26 mouse cellular contexts compared by ENCODE assay signal in the genomic region with DNA sequence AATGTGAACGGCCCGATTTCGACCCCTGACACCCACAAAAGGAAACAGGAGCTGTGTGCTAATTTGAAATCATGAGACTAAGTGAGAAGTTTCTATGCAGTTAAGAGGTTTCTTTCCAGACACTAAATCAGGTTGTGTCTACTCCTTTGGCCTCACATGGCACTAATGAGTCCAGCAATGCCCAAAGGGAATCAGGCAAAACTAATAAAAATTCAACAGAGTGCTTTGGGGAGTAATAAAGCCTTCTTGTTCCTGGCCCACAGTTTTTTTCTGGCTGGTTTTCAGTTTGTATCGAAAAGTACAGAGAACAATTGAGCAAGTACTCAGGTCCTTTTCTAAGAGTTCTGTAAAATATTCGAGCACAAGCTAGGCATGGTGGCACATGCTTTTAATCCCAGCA. TPM values are rescaled to one million over a fixed set of nuclear protein-coding genes. Genes with fewer than 3 reads are reported as not detected.
DNase-seq lines count a peak whose midpoint lies in the region; ATAC-seq lines count a peak whose summit lies in the region.
"Had no signal": no experiment of that assay in that cellular context is flagged by ENCODE, and none has a peak within 500 bp of the region (broad histone marks: within the 10 kb centered on the region; RNA-seq: fewer than 3 reads in every experiment).

No protein-coding gene starts in this region.

- no peak overlapping the region for H3K27ac ChIP-seq in forebrain, embryonic 11.5 days (ENCODE audit: low read depth, low read length)
- H3K27ac ChIP-seq in forebrain, embryonic 16.5 days (ENCODE audit: low read length), result no peak overlapping the region
- peak overlapping the region; percentile 66 for H3K27ac ChIP-seq in limb, embryonic 12.5 days
- H3K27ac ChIP-seq: embryonic facial prominence, embryonic 15.5 days; forebrain, embryonic 12.5 days; heart, embryonic 13.5 days; hindbrain, embryonic 12.5 days had no signal

- no peak overlapping the region for H3K4me2 ChIP-seq in forebrain, embryonic 11.5 days (ENCODE audit: low read depth, low read length, severe bottlenecking)
- H3K4me2 ChIP-seq in forebrain, embryonic 16.5 days (ENCODE audit: low read length), result no peak overlapping the region
- H3K4me2 ChIP-seq in limb, embryonic 12.5 days, result no peak overlapping the region
- H3K4me2 ChIP-seq: embryonic facial prominence, embryonic 15.5 days; forebrain, embryonic 12.5 days; heart, embryonic 13.5 days; hindbrain, embryonic 12.5 days had no signal

- 82% methylated on average over 5 of the region's 5 CpGs for WGBS in forebrain, embryonic 11.5 days
- 50% methylated on average over 5 of the region's 5 CpGs for WGBS in forebrain, embryonic 16.5 days
- 39% methylated on average over 5 of the region's 5 CpGs for WGBS in limb, embryonic 12.5 days

- H3K4me3 ChIP-seq in forebrain, embryonic 11.5 days (ENCODE audit: low read depth, low read length), result no peak overlapping the region
- H3K4me3 ChIP-seq in forebrain, embryonic 16.5 days (replicated peaks; ENCODE audit: low read length), result no peak overlapping the region
- H3K4me3 ChIP-seq in limb, embryonic 12.5 days (replicated peaks), result no peak overlapping the region
- H3K4me3 ChIP-seq: embryonic facial prominence, embryonic 15.5 days; erythroblast, embryonic 14.5 days; forebrain, embryonic 12.5 days; heart, embryonic 13.5 days; hindbrain, embryonic 12.5 days had no signal

- no peaks in the 10 kb centered on the region for H3K27me3 ChIP-seq in forebrain, embryonic 11.5 days (ENCODE audit: control insufficient read depth, insufficient read depth, low read length)
- H3K27me3 ChIP-seq in forebrain, embryonic 16.5 days (replicated peaks; ENCODE audit: control insufficient read depth, insufficient read depth, low read length), result no peaks in the 10 kb centered on the region
- peaks cover 18% of the 10 kb centered on the region for H3K27me3 ChIP-seq in limb, embryonic 12.5 days
- H3K27me3 ChIP-seq: embryonic facial prominence, embryonic 15.5 days had no signal

- no peak for ATAC-seq in forebrain, embryonic 11.5 days (replicated peaks; ENCODE audit: low FRiP score)
- no peak for ATAC-seq in forebrain, embryonic 16.5 days
- ATAC-seq in limb, embryonic 12.5 days (ENCODE audit: insufficient number of reproducible peaks, insufficient read depth, low FRiP score, low TSS enrichment, low read depth), result no peak
- ATAC-seq in frontal cortex, adult (ENCODE audit: low TSS enrichment), result no peak
- ATAC-seq: CD4-positive, CD25-positive, alpha-beta regulatory T cell, adult 4 months; forebrain, postnatal 0 days; hindbrain, embryonic 16.5 days; inflammation-experienced regulatory T-cells, adult 6 months had no signal

- no peaks in the 10 kb centered on the region for H3K9me3 ChIP-seq in forebrain, embryonic 11.5 days (ENCODE audit: control insufficient read depth, low read length)
- no peaks in the 10 kb centered on the region for H3K9me3 ChIP-seq in forebrain, embryonic 16.5 days (ENCODE audit: control insufficient read depth, low read length)
- H3K9me3 ChIP-seq in limb, embryonic 12.5 days, result no peaks in the 10 kb centered on the region
- H3K9me3 ChIP-seq: embryonic facial prominence, embryonic 15.5 days; forebrain, embryonic 12.5 days; G1E; heart, embryonic 13.5 days; hindbrain, embryonic 12.5 days had no signal

- H3K9ac ChIP-seq in forebrain, embryonic 11.5 days (ENCODE audit: low read length), result no peak overlapping the region
- no peak overlapping the region for H3K9ac ChIP-seq in forebrain, embryonic 16.5 days (replicated peaks; ENCODE audit: low read depth, low read length)
- H3K9ac ChIP-seq in limb, embryonic 12.5 days (replicated peaks), result no peak overlapping the region
- H3K9ac ChIP-seq: embryonic facial prominence, embryonic 15.5 days; forebrain, embryonic 12.5 days; forebrain, postnatal 0 days; heart, embryonic 13.5 days; hindbrain, embryonic 12.5 days had no signal

- 0 out of 2 replicates have a peak, but pooled peaks cover 2% of the 10 kb centered on the region for H3K4me1 ChIP-seq in forebrain, embryonic 11.5 days (replicated peaks; ENCODE audit: control insufficient read depth, insufficient read depth, low read length)
- H3K4me1 ChIP-seq in forebrain, embryonic 16.5 days (replicated peaks; ENCODE audit: control insufficient read depth, insufficient read depth, low read length), result peaks cover 10% of the 10 kb centered on the region
- H3K4me1 ChIP-seq in limb, embryonic 12.5 days (replicated peaks), result peaks cover 17% of the 10 kb centered on the region

- no peaks in the 10 kb centered on the region for H3K36me3 ChIP-seq in forebrain, embryonic 11.5 days (ENCODE audit: control insufficient read depth, insufficient read depth, low read length)
- no peaks in the 10 kb centered on the region for H3K36me3 ChIP-seq in forebrain, embryonic 16.5 days (ENCODE audit: control insufficient read depth, insufficient read depth)
- no peaks in the 10 kb centered on the region for H3K36me3 ChIP-seq in limb, embryonic 12.5 days
- H3K36me3 ChIP-seq: embryonic facial prominence, embryonic 15.5 days; forebrain, embryonic 12.5 days; G1E; heart, embryonic 13.5 days; hindbrain, embryonic 12.5 days had no signal

- DNase-seq in forebrain, embryonic 11.5 days (ENCODE audit: low spot score), result peak; percentile 24
- DNase-seq in layer of hippocampus, adult 11-12 months (ENCODE audit: low spot score), result peak; percentile 23
- no peak for DNase-seq in layer of hippocampus, adult 9-10 months (ENCODE audit: low spot score)
- peak; percentile 8 for DNase-seq in brain, embryonic 18.5 days (ENCODE audit: low read depth, low spot score)
- no peak for DNase-seq in MN1 (ENCODE audit: low spot score)
- DNase-seq: adrenal gland, postnatal 25 days; B cell, adult 2 months; cerebellum, adult 11 months; cerebellum, adult 8-10 months; cerebellum, postnatal 14 days; embryo, embryonic 11 days; forebrain, postnatal 0 days; gastrocnemius, postnatal 10 days; heart, postnatal 4 days had no signal

RNA-seq across cellular contexts. Expression of gene Armc2, which starts 4.2 kb away (rescaled TPM):
- polyA plus RNA-seq in forebrain, embryonic 11.5 days (2014; fragmentation: Nextera tagmentation; extraction: Ambion mirVana), result 4.5 and 5.7 TPM in 2 replicates
- 8.2 and 10.1 TPM in 2 replicates for polyA plus RNA-seq in forebrain, embryonic 16.5 days (2015; fragmentation: Nextera tagmentation; extraction: Ambion mirVana)
- 5.3 and 6.1 TPM in 2 replicates for polyA plus RNA-seq in limb, embryonic 12.5 days (2016; fragmentation: Nextera tagmentation; extraction: Ambion mirVana)
- polyA plus RNA-seq: erythroblast, embryonic 14.5 days; G1E had no signal

Comparison
In these comparisons a context has a peak if more than half of its experiments do, and no peak if none do; other contexts are left out.
1. DNase-seq: peak in forebrain, embryonic 11.5 days (single experiment), layer of hippocampus, adult 11-12 months (single experiment) and brain, embryonic 18.5 days (single experiment); none in layer of hippocampus, adult 9-10 months (single experiment) and MN1 (single experiment).